Mouse (Mus musculus) limb, embryonic 12.5 days (tissue): ENCODE measurements around the gene Nkiras2. TPM values are rescaled to one million over a fixed set of nuclear protein-coding genes. Genes with fewer than 3 reads are reported as not detected.
A peak's percentile ranks its signal among the peaks of the same experiment; 100 is the strongest.
"Not testable (repeated sequence)": the region's sequence is repeated elsewhere in the genome, so short reads cannot be mapped to it uniquely, and the experiment has no call there.

Experiments
- ATAC-seq: fragments of 200-750 bp; cut with Nextera tagmentation; 2 replicates; pipeline ENCODE4 v1.8.0; 2017; ENCODE audit warnings: low read depth, moderate TSS enrichment; ENCODE audit not compliant: insufficient number of reproducible peaks, insufficient read depth, low FRiP score, low TSS enrichment
- H3K27ac ChIP-seq: fragments of 300-500 bp; sonication (generic); 2 replicates; pipeline ENCODE4 v1.5.1; 2016; ENCODE audit warnings: mild to moderate bottlenecking, moderate library complexity
- H3K27me3 ChIP-seq: fragments of 300-500 bp; sonication (generic); 2 replicates; pipeline ENCODE4 v1.6.1; 2016; ENCODE audit warnings: mild to moderate bottlenecking, moderate library complexity
- H3K36me3 ChIP-seq: fragments of 300-500 bp; sonication (generic); 2 replicates; pipeline ENCODE4 v1.6.1; 2016; ENCODE audit warnings: mild to moderate bottlenecking, moderate library complexity
- H3K4me1 ChIP-seq: fragments of 300-500 bp; sonication (generic); replicated peaks from 2 replicates; pipeline ENCODE4 v1.6.1; 2016
- H3K4me2 ChIP-seq: fragments of 300-500 bp; sonication (generic); 2 replicates; pipeline ENCODE4 v1.6.1; 2016; ENCODE audit warnings: mild to moderate bottlenecking, moderate library complexity
- H3K4me3 ChIP-seq: fragments of 300-500 bp; sonication (generic); replicated peaks from 2 replicates; pipeline ENCODE4 v1.5.1; 2016; ENCODE audit warnings: mild to moderate bottlenecking
- H3K9ac ChIP-seq: fragments of 300-500 bp; sonication (generic); replicated peaks from 2 replicates; pipeline ENCODE4 v1.6.1; 2016; ENCODE audit warnings: mild to moderate bottlenecking, moderate library complexity
- H3K9me3 ChIP-seq: fragments of 300-500 bp; sonication (generic); 2 replicates; pipeline ENCODE4 v1.6.1; 2016; ENCODE audit warnings: mild to moderate bottlenecking, moderate library complexity
- whole genome bisulfite sequencing: fragments of 180-500 bp; shearing (Covaris S2); methylation state at CpG from one replicate; pipeline ENCODE4 v1.1.7; 2016; 5-methylcytosine and 5-hydroxymethylcytosine counted together
- polyA plus RNA-seq: library from polyadenylated mRNA; unstranded; fragments of >200 nt; fragmentation: Nextera tagmentation; extraction: Ambion mirVana; gene quantifications from 2 replicates; pipeline ENCODE4 v1.2.1, GENCODE M21; 2016

Gene Nkiras2
- polyA plus RNA-seq, 1 experiment from 2014 or later: 80.4 TPM

DNA sequence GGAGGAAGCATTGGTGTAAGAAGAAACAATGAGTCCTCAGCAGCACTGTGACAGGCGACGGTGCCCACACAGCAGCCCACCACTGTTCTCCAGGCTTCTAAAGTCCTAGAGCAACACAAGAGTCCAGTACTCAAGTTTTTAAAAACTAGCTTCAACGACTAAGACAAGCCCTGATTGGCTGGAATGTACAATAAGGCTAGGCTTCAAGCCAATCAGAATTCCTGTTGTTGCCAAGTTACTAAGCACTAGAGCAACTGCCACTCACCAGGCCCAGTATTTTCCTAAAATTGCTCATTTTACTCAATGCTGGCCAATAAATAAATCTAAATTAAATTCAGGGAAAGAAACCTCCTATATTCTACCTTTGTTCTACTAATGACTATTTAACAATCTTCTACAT lies 5.8 kb upstream of the Nkiras2 start:
- Histone ChIP-seq H3K4me3 (no peak overlapping the region), H3K27me3 (no peaks in the 10 kb centered on the region), H3K27ac (no peak overlapping the region), H3K4me1 (peaks cover 8% of the 10 kb centered on the region), H3K36me3 (peaks cover 33% of the 10 kb centered on the region), H3K9ac (no peak overlapping the region), H3K9me3 (no peaks in the 10 kb centered on the region), H3K4me2 (no peak overlapping the region)
- whole genome bisulfite sequencing: 94% methylated on average over 3 of the region's 3 CpGs
- ATAC-seq: no peak

GRCm38 (mm10) chr11:100616332-100616731 lies 2.7 kb upstream of the Nkiras2 start:
- no peaks in the 10 kb centered on the region for H3K9me3 ChIP-seq
- WGBS: 91% methylated on average over 5 of the region's 5 CpGs
- no peak for ATAC-seq
- no peak overlapping the region for H3K4me3 ChIP-seq
- H3K27ac ChIP-seq: no peak overlapping the region
- H3K4me2 ChIP-seq: no peak overlapping the region
- no peak overlapping the region for H3K9ac ChIP-seq
- H3K4me1 ChIP-seq: peaks cover 18% of the 10 kb centered on the region
- no peaks in the 10 kb centered on the region for H3K27me3 ChIP-seq
- peaks cover 20% of the 10 kb centered on the region for H3K36me3 ChIP-seq

DNA sequence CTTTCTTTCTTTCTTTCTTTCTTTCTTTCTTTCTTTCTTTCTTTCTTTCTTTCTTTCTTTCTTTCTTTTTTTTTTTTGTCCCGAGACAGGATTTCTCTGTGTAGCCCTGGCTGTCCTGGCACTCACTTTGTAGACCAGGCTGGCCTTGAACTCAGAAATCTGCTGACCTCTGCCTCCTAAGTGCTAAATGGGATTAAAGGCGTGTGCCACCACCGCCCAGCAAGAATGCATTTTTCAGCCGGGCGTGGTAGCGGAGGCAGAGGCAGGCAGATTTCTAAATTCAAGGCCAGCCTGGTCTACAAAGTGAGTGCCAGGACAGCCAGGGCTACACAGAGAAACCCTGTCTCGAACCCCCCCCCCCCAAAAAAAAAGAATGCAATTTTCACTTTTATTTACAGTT lies 2.2 kb upstream of the Nkiras2 start:
- Histone ChIP-seq H3K4me1 (peaks cover 18% of the 10 kb centered on the region), H3K36me3 (peaks cover 15% of the 10 kb centered on the region)
- H3K4me3 ChIP-seq, H3K9ac ChIP-seq, H3K27me3 ChIP-seq, H3K4me2 ChIP-seq, H3K27ac ChIP-seq, ATAC-seq, H3K9me3 ChIP-seq: not testable (repeated sequence)
- WGBS: 89% methylated on average over 7 of the region's 7 CpGs

GRCm38 (mm10) chr11:100617480-100617879 lies 1.6 kb upstream of the Nkiras2 start:
- Histone ChIP-seq H3K4me3 (no peak overlapping the region), H3K27ac (no peak overlapping the region), H3K4me2 (peak overlapping the region; percentile 86), H3K36me3 (peaks cover 10% of the 10 kb centered on the region), H3K4me1 (peaks cover 18% of the 10 kb centered on the region), H3K9ac (no peak overlapping the region), H3K27me3 (no peaks in the 10 kb centered on the region), H3K9me3 (no peaks in the 10 kb centered on the region)
- no peak for ATAC-seq
- WGBS: 85% methylated on average over 4 of the region's 4 CpGs

DNA sequence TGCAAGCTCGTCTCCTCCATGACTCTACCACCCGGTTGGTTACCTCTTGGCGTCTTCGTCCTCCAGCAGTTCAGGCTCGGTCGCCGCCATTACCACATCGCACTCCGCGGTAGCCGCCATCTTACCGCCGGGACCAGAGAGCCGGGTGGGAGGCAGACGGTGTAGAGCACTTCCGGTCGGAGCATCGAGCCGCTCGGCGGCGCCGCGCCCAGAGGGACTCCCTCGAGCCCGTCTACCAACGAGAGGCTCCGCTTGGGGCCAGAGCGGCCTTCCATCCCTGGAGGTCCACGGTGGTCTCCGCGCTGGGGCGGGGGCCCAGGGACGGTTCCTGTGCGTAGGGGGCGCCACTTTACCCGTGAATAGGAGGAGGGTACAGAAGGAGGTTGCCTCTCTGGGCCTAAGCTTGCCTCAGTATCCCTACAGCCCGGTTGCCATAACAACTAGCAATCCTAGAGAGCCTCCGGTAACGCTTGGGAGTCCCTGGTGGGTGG lies 486 bp downstream of the Nkiras2 start:
- peak; percentile 97 for ATAC-seq
- Histone ChIP-seq H3K36me3 (peaks cover 15% of the 10 kb centered on the region), H3K4me3 (peak overlapping the region; percentile 92), H3K4me1 (peaks cover 28% of the 10 kb centered on the region), H3K9ac (peak overlapping the region; percentile 89), H3K27me3 (no peaks in the 10 kb centered on the region), H3K4me2 (peak overlapping the region; percentile 86), H3K9me3 (no peaks in the 10 kb centered on the region), H3K27ac (peak overlapping the region; percentile 93)
- under 1% methylated on average over 39 of the region's 40 CpGs for WGBS

DNA sequence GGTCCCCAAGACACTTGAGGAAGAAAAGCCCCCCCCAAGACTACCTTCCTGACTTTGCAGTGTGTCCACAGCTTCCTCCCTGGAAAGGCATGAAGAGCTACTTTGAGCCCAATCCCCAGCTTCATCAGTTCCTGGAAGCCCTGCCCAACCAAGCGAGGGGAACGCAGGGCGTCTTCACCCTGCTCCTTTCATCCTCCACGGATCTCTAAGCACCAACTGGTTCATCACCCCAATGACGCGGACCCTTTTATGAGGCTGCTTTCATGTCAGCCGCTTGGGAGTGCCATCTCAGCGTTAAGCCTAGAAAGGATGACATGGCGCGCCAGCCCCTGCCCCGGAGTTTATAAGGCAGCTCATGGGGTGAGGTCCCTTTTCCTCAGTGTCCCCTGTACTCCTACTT lies 938 bp downstream of the Nkiras2 start, which contains the start of gene Dnajc7:
Gene Dnajc7, minus strand, starts transcription at position 187 of the 400 bp plus-strand sequence.
- peak within 1 kb of the TSS; percentile 93 for H3K27ac ChIP-seq
- H3K9me3 ChIP-seq: no peaks in the 10 kb centered on the region
- H3K9ac ChIP-seq: peak within 1 kb of the TSS; percentile 89
- 2% methylated on average over 11 of the region's 11 CpGs for WGBS
- H3K4me2 ChIP-seq: peak within 1 kb of the TSS; percentile 86
- H3K4me1 ChIP-seq: peaks cover 28% of the 10 kb centered on the region
- no peaks in the 10 kb centered on the region for H3K27me3 ChIP-seq
- H3K36me3 ChIP-seq: peaks cover 19% of the 10 kb centered on the region
- H3K4me3 ChIP-seq: peak within 1 kb of the TSS; percentile 92
- no peak for ATAC-seq

- Histone ChIP-seq H3K4me1 (peaks cover 25% of the 10 kb centered on the region), H3K4me3 (peak overlapping the region; percentile 77), H3K9me3 (no peaks in the 10 kb centered on the region), H3K27me3 (no peaks in the 10 kb centered on the region), H3K9ac (peak overlapping the region; percentile 78), H3K27ac (peak overlapping the region; percentile 83), H3K36me3 (peaks cover 36% of the 10 kb centered on the region), H3K4me2 (peak overlapping the region; percentile 67)
- WGBS: under 1% methylated on average over 24 of the region's 24 CpGs
- peak; percentile 65 for ATAC-seq
Measured at GRCm38 (mm10) chr11:100622714-100623113, 3.7 kb downstream of the Nkiras2 start.

DNA sequence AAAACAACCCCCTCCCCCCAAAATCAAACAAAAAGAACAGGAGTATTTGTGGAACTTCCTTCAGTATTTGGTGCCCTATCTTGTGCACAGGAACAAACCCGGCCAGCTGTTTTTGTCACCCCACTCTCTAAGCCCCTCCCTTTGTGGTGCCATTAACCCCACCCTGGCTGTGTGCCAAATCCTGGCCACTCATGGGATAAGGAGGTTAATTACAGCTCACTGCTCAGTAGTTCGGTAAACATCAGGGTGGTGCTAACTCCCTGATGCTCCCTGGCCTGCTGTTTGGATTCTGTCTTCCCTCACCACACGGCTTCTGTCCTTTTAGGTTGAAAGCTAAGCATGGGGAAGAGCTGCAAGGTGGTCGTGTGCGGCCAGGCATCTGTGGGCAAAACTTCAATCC lies 4.8 kb downstream of the Nkiras2 start:
- WGBS: 47% methylated on average over 5 of the region's 5 CpGs
- Histone ChIP-seq H3K4me3 (peak overlapping the region; percentile 77), H3K9ac (no peak overlapping the region), H3K36me3 (peaks cover 36% of the 10 kb centered on the region), H3K9me3 (no peaks in the 10 kb centered on the region), H3K27ac (no peak overlapping the region), H3K4me2 (peak overlapping the region; percentile 67), H3K4me1 (peaks cover 19% of the 10 kb centered on the region), H3K27me3 (no peaks in the 10 kb centered on the region)
- no peak for ATAC-seq

- H3K36me3 ChIP-seq: peaks cover 36% of the 10 kb centered on the region
- no peak overlapping the region for H3K4me2 ChIP-seq
- H3K4me1 ChIP-seq: peaks cover 18% of the 10 kb centered on the region
- ATAC-seq: no peak
- H3K27me3 ChIP-seq: peaks cover 9% of the 10 kb centered on the region; the same call in 1 of the 2 replicates
- no peak overlapping the region for H3K27ac ChIP-seq
- 91% methylated on average over 23 of the region's 23 CpGs for WGBS
- no peak overlapping the region for H3K9ac ChIP-seq
- H3K9me3 ChIP-seq: no peaks in the 10 kb centered on the region
- no peak overlapping the region for H3K4me3 ChIP-seq
Measured at GRCm38 (mm10) chr11:100625754-100626700, 7.0 kb downstream of the Nkiras2 start.

DNA sequence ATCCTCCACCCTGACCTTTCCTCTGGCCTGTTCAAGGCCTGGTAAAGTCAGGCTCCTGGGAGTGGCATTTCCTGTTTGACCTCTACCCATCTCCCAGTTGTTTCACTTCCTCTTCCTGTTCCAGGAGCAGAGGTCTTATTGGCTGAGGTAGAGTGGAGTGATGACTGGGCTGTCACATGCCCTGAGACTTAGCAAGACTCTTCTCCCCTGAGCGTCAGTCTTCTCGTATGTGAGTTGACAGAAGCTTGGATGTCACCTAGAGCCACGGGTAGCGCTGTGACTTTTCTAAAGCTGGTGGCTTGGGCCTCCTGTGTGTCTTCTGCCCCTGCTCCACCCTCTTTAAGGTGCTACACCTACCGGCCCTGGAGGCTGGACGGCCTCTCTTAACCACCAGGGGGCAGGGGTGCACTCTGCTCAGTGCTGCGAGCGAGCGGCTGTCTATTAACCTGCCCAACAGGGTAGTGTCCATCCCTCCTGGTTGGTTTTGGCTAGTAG lies 7.7 kb downstream of the Nkiras2 start:
- Histone ChIP-seq H3K4me3 (no peak overlapping the region), H3K27ac (no peak overlapping the region), H3K9ac (no peak overlapping the region), H3K4me1 (peaks cover 18% of the 10 kb centered on the region), H3K9me3 (no peaks in the 10 kb centered on the region), H3K27me3 (peaks cover 11% of the 10 kb centered on the region), H3K4me2 (no peak overlapping the region), H3K36me3 (peaks cover 36% of the 10 kb centered on the region)
- WGBS: 26% methylated on average over 9 of the region's 9 CpGs
- ATAC-seq: no peak

- no peak overlapping the region for H3K27ac ChIP-seq
- no peak overlapping the region for H3K4me2 ChIP-seq
- H3K36me3 ChIP-seq: peaks cover 36% of the 10 kb centered on the region
- H3K4me3 ChIP-seq: no peak overlapping the region
- peaks cover 18% of the 10 kb centered on the region for H3K27me3 ChIP-seq
- no peak for ATAC-seq
- no peak overlapping the region for H3K9ac ChIP-seq
- peaks cover 18% of the 10 kb centered on the region for H3K4me1 ChIP-seq
- H3K9me3 ChIP-seq: no peaks in the 10 kb centered on the region
- WGBS: 79% methylated on average over 5 of the region's 5 CpGs
Measured at GRCm38 (mm10) chr11:100628056-100628455, 9.0 kb downstream of the Nkiras2 start.
